Mouse (Mus musculus): ENCODE measurements around the gene AU021092. TPM values are rescaled to one million over a fixed set of nuclear protein-coding genes. Genes with fewer than 3 reads are reported as not detected.

AU021092 gene
- polyA plus RNA-seq, 1 experiment from 2014 or later = 5.3 TPM

- no peak overlapping the region for H3K4me2 ChIP-seq (ENCODE audit: low read depth, low read length)
- no peaks in the 10 kb centered on the region for H3K9me3 ChIP-seq (replicated peaks; ENCODE audit: control insufficient read depth, low read length)
- WGBS = 59% methylated on average over 4 of the region's 4 CpGs
- no peak for ATAC-seq (ENCODE audit: insufficient read depth, low FRiP score)
- no peak overlapping the region for H3K27ac ChIP-seq (ENCODE audit: low read length)
- no peak overlapping the region for H3K4me3 ChIP-seq (replicated peaks; ENCODE audit: low read length)
- H3K27me3 ChIP-seq (ENCODE audit: control insufficient read depth, insufficient read depth, low read length) = no peaks in the 10 kb centered on the region
- H3K36me3 ChIP-seq (ENCODE audit: control insufficient read depth, insufficient read depth, low read length) = no peaks in the 10 kb centered on the region
- H3K9ac ChIP-seq (ENCODE audit: low read length) = no peak overlapping the region
- H3K4me1 ChIP-seq (ENCODE audit: control insufficient read depth, insufficient read depth, low read length) = peaks cover 3% of the 10 kb centered on the region
Observed at GRCm38 (mm10) chr16:5221403-5221802, 696 bp downstream of the AU021092 start.

GRCm38 (mm10) chr16:5217341-5218133, 4.6 kb downstream of the AU021092 start:
- Histone ChIP-seq H3K36me3 (ENCODE audit: control insufficient read depth, insufficient read depth, low read length) (no peaks in the 10 kb centered on the region), H3K4me1 (ENCODE audit: control insufficient read depth, insufficient read depth, low read length) (peaks cover 8% of the 10 kb centered on the region), H3K4me3 (replicated peaks; ENCODE audit: low read length) (no peak overlapping the region), H3K27me3 (ENCODE audit: control insufficient read depth, insufficient read depth, low read length) (no peaks in the 10 kb centered on the region), H3K9ac (ENCODE audit: low read length) (no peak overlapping the region), H3K4me2 (ENCODE audit: low read depth, low read length) (no peak overlapping the region), H3K27ac (ENCODE audit: low read length) (no peak overlapping the region), H3K9me3 (replicated peaks; ENCODE audit: control insufficient read depth, low read length) (no peaks in the 10 kb centered on the region)
- no peak for ATAC-seq (ENCODE audit: insufficient read depth, low FRiP score)
- WGBS = 74% methylated on average over 5 of the region's 5 CpGs

- no peak overlapping the region for H3K27ac ChIP-seq (ENCODE audit: low read length)
Observed at GRCm38 (mm10) chr16:5216686-5217085, 5.4 kb downstream of the AU021092 start.

GRCm38 (mm10) chr16:5214126-5214525, 8.0 kb downstream of the AU021092 start:
- Histone ChIP-seq H3K4me1 (ENCODE audit: control insufficient read depth, insufficient read depth, low read length) (peaks cover 8% of the 10 kb centered on the region), H3K27me3 (ENCODE audit: control insufficient read depth, insufficient read depth, low read length) (no peaks in the 10 kb centered on the region), H3K9me3 (replicated peaks; ENCODE audit: control insufficient read depth, low read length) (no peaks in the 10 kb centered on the region), H3K4me3 (replicated peaks; ENCODE audit: low read length) (no peak overlapping the region), H3K4me2 (ENCODE audit: low read depth, low read length) (no peak overlapping the region), H3K9ac (ENCODE audit: low read length) (no peak overlapping the region), H3K27ac (ENCODE audit: low read length) (no peak overlapping the region), H3K36me3 (ENCODE audit: control insufficient read depth, insufficient read depth, low read length) (no peaks in the 10 kb centered on the region)
- 86% methylated on average over 2 of the region's 2 CpGs for WGBS
- no peak for ATAC-seq (ENCODE audit: insufficient read depth, low FRiP score)

More at GRCm38 (mm10) chr16:5216686-5217085, 5.4 kb downstream of the AU021092 start:
- 44% methylated on average over 6 of the region's 6 CpGs for WGBS
- Histone ChIP-seq H3K27me3 (ENCODE audit: control insufficient read depth, insufficient read depth, low read length) (no peaks in the 10 kb centered on the region), H3K9me3 (replicated peaks; ENCODE audit: control insufficient read depth, low read length) (no peaks in the 10 kb centered on the region), H3K4me1 (ENCODE audit: control insufficient read depth, insufficient read depth, low read length) (peaks cover 8% of the 10 kb centered on the region), H3K36me3 (ENCODE audit: control insufficient read depth, insufficient read depth, low read length) (no peaks in the 10 kb centered on the region), H3K4me3 (replicated peaks; ENCODE audit: low read length) (no peak overlapping the region), H3K4me2 (ENCODE audit: low read depth, low read length) (no peak overlapping the region), H3K9ac (ENCODE audit: low read length) (no peak overlapping the region)
- ATAC-seq (ENCODE audit: insufficient read depth, low FRiP score) = no peak

GRCm38 (mm10) chr16:5212150-5212549, 9.9 kb downstream of the AU021092 start:
- WGBS = 83% methylated on average over 3 of the region's 3 CpGs
- H3K4me2 ChIP-seq (ENCODE audit: low read depth, low read length) = no peak overlapping the region

GRCm38 (mm10) chr16:5210365-5210764, 11.7 kb downstream of the AU021092 start:
- no peak overlapping the region for H3K27ac ChIP-seq (ENCODE audit: low read length)
- WGBS = 75% methylated on average over 2 of the region's 2 CpGs

More at GRCm38 (mm10) chr16:5212150-5212549, 9.9 kb downstream of the AU021092 start:
- H3K4me3 ChIP-seq (replicated peaks; ENCODE audit: low read length) = no peak overlapping the region
- H3K4me1 ChIP-seq (ENCODE audit: control insufficient read depth, insufficient read depth, low read length) = peaks cover 8% of the 10 kb centered on the region
- no peak overlapping the region for H3K27ac ChIP-seq (ENCODE audit: low read length)
- no peak overlapping the region for H3K9ac ChIP-seq (ENCODE audit: low read length)
- ATAC-seq (ENCODE audit: insufficient read depth, low FRiP score) = no peak
- H3K9me3 ChIP-seq (replicated peaks; ENCODE audit: control insufficient read depth, low read length) = no peaks in the 10 kb centered on the region
- no peaks in the 10 kb centered on the region for H3K27me3 ChIP-seq (ENCODE audit: control insufficient read depth, insufficient read depth, low read length)
- no peaks in the 10 kb centered on the region for H3K36me3 ChIP-seq (ENCODE audit: control insufficient read depth, insufficient read depth, low read length)

GRCm38 (mm10) chr16:5206051-5206450, 16.0 kb downstream of the AU021092 start:
- no peak overlapping the region for H3K27ac ChIP-seq (ENCODE audit: low read length)
- peaks cover 5% of the 10 kb centered on the region; the same call in 1 of the 2 replicates for H3K4me1 ChIP-seq (ENCODE audit: control insufficient read depth, insufficient read depth, low read length)
- H3K4me3 ChIP-seq (replicated peaks; ENCODE audit: low read length) = no peak overlapping the region
- H3K9ac ChIP-seq (ENCODE audit: low read length) = no peak overlapping the region
- WGBS = 68% methylated on average over 5 of the region's 5 CpGs
- ATAC-seq (ENCODE audit: insufficient read depth, low FRiP score) = no peak
- H3K27me3 ChIP-seq (ENCODE audit: control insufficient read depth, insufficient read depth, low read length) = no peaks in the 10 kb centered on the region
- no peak overlapping the region for H3K4me2 ChIP-seq (ENCODE audit: low read depth, low read length)
- H3K36me3 ChIP-seq (ENCODE audit: control insufficient read depth, insufficient read depth, low read length) = no peaks in the 10 kb centered on the region
- no peaks in the 10 kb centered on the region for H3K9me3 ChIP-seq (replicated peaks; ENCODE audit: control insufficient read depth, low read length)

More at GRCm38 (mm10) chr16:5210365-5210764, 11.7 kb downstream of the AU021092 start:
- no peak overlapping the region for H3K4me3 ChIP-seq (replicated peaks; ENCODE audit: low read length)
- no peaks in the 10 kb centered on the region for H3K27me3 ChIP-seq (ENCODE audit: control insufficient read depth, insufficient read depth, low read length)
- H3K9ac ChIP-seq (ENCODE audit: low read length) = no peak overlapping the region
- H3K4me1 ChIP-seq (ENCODE audit: control insufficient read depth, insufficient read depth, low read length) = no peaks in the 10 kb centered on the region
- no peak overlapping the region for H3K4me2 ChIP-seq (ENCODE audit: low read depth, low read length)
- H3K9me3 ChIP-seq (replicated peaks; ENCODE audit: control insufficient read depth, low read length) = no peaks in the 10 kb centered on the region
- H3K36me3 ChIP-seq (ENCODE audit: control insufficient read depth, insufficient read depth, low read length) = no peaks in the 10 kb centered on the region
- no peak for ATAC-seq (ENCODE audit: insufficient read depth, low FRiP score)

- no peak overlapping the region for H3K9ac ChIP-seq (ENCODE audit: low read length)
- H3K9me3 ChIP-seq (replicated peaks; ENCODE audit: control insufficient read depth, low read length) = no peaks in the 10 kb centered on the region
- peaks cover 5% of the 10 kb centered on the region; the same call in 1 of the 2 replicates for H3K4me1 ChIP-seq (ENCODE audit: control insufficient read depth, insufficient read depth, low read length)
- ATAC-seq (ENCODE audit: insufficient read depth, low FRiP score) = no peak
- H3K36me3 ChIP-seq (ENCODE audit: control insufficient read depth, insufficient read depth, low read length) = no peaks in the 10 kb centered on the region
- no peaks in the 10 kb centered on the region for H3K27me3 ChIP-seq (ENCODE audit: control insufficient read depth, insufficient read depth, low read length)
- no peak overlapping the region for H3K27ac ChIP-seq (ENCODE audit: low read length)
- no peak overlapping the region for H3K4me2 ChIP-seq (ENCODE audit: low read depth, low read length)
- WGBS = 83% methylated on average over 5 of the region's 5 CpGs
- H3K4me3 ChIP-seq (replicated peaks; ENCODE audit: low read length) = no peak overlapping the region
Observed at GRCm38 (mm10) chr16:5205431-5205970, 16.6 kb downstream of the AU021092 start.

- peaks cover 5% of the 10 kb centered on the region; the same call in 1 of the 2 replicates for H3K4me1 ChIP-seq (ENCODE audit: control insufficient read depth, insufficient read depth, low read length)
- ATAC-seq (ENCODE audit: insufficient read depth, low FRiP score) = peak; percentile 90
- peak within 1 kb of the TSS; percentile 70 for H3K4me3 ChIP-seq (replicated peaks; ENCODE audit: low read length)
- H3K27ac ChIP-seq (ENCODE audit: low read length) = no peak within 1 kb of the TSS
- H3K36me3 ChIP-seq (ENCODE audit: control insufficient read depth, insufficient read depth, low read length) = no peaks in the 10 kb centered on the region
- no peaks in the 10 kb centered on the region for H3K27me3 ChIP-seq (ENCODE audit: control insufficient read depth, insufficient read depth, low read length)
- H3K4me2 ChIP-seq (ENCODE audit: low read depth, low read length) = peak within 1 kb of the TSS; percentile 74
- 4% methylated on average over 40 of the region's 40 CpGs for WGBS
- no peaks in the 10 kb centered on the region for H3K9me3 ChIP-seq (replicated peaks; ENCODE audit: control insufficient read depth, low read length)
- H3K9ac ChIP-seq (ENCODE audit: low read length) = peak within 1 kb of the TSS; percentile 71
Observed at GRCm38 (mm10) chr16:5203668-5204433, 18.2 kb downstream of the AU021092 start, which contains the start of gene Nagpa. TSS of gene Nagpa (minus strand) at chr16:5204012.
